Mouse (Mus musculus): ENCODE data around the gene Zfp644. TPM values are rescaled to one million over a fixed set of nuclear protein-coding genes. Genes with fewer than 3 reads are reported as not detected.

The Zfp644 gene
- polyA plus RNA-seq, 1 experiment, result 49.9 TPM

DNA sequence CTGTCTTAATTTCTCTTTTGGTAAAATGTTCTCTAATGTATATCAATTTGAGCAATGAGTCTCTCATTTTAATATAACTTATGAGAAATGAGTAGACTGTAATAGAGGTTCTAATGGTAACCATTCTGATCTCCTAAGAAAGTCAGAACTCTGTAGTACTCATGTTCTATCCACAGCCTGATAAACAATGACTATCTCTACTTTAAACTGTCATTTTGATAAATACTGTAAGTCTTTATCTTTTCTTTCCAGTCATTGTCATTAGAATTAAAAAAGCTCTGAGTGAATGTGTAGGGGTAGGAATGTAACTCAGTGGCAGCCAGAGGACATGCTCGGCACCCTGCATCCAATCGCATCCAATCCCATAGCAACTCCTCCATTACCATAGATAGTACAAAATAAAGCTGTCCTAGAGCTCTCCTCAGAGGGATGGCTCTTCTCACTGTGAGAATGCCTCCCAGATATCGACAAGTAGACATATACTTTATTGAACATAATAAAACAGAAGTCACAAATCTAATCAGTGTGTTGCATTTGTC is 44.2 kb downstream of the Zfp644 start:
- DNase-seq (ENCODE audit: low read depth), result no peak
- no peak for TF ChIP-seq CTCF (IDR thresholded peaks at IDR 0.05; ENCODE audit: borderline replicate concordance, extremely low read depth, insufficient read depth, insufficient read length)
- no peak for TF ChIP-seq POLR2A (IDR thresholded peaks at IDR 0.05; ENCODE audit: borderline replicate concordance, extremely low read depth, insufficient read depth, insufficient read length, poor library complexity, severe bottlenecking)

DNA sequence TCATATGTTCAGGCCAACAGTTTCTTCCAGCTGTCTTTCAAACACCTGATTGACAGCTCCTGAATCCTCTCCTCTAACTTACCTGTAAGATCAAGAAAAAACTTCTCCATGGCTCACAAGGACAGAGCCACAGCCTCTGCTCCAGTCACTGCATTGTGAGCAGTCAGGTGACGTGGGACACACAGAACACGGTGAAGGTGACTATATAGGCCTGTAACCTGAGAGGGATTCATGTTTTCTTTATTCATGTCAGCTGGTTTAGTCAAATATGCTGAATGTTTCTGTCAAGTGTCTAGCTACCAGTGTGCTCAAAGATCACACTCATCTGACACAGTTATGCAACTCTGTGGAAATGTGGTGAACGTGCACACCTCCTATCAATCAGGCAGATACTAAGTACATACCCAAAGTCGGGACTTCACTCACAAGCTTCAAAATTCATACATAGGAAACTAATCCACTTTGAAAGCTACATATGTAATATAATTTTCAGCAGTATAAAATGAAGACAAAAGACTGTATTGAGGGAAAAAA is 44.8 kb downstream of the Zfp644 start:
- TF ChIP-seq CTCF (IDR thresholded peaks at IDR 0.05; ENCODE audit: borderline replicate concordance, extremely low read depth, insufficient read depth, insufficient read length), result no peak
- no peak for TF ChIP-seq POLR2A (IDR thresholded peaks at IDR 0.05; ENCODE audit: borderline replicate concordance, extremely low read depth, insufficient read depth, insufficient read length, poor library complexity, severe bottlenecking)
- DNase-seq (ENCODE audit: low read depth), result no peak

DNA sequence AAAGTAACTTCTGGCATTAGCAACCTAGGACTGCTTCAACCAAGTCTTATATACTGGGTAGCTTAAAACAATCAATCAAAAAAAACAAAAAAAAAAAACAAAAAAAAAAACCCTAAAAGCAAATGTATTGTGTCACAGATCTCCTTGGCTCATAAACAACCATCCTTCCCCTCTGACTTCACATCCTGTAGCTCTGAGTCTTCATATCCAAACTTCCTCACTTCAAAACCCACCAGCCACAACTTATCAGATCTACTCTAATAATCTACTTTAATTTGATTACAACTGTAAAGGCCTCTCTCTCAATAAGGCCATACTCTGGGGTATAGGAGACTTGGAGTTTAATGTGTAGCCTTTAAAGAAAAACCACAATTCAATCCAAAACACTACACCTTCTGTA is 47.1 kb downstream of the Zfp644 start:
- no peak for DNase-seq (ENCODE audit: low read depth)
- TF ChIP-seq CTCF (IDR thresholded peaks at IDR 0.05; ENCODE audit: borderline replicate concordance, extremely low read depth, insufficient read depth, insufficient read length), result no peak
- no peak for TF ChIP-seq POLR2A (IDR thresholded peaks at IDR 0.05; ENCODE audit: borderline replicate concordance, extremely low read depth, insufficient read depth, insufficient read length, poor library complexity, severe bottlenecking)

DNA sequence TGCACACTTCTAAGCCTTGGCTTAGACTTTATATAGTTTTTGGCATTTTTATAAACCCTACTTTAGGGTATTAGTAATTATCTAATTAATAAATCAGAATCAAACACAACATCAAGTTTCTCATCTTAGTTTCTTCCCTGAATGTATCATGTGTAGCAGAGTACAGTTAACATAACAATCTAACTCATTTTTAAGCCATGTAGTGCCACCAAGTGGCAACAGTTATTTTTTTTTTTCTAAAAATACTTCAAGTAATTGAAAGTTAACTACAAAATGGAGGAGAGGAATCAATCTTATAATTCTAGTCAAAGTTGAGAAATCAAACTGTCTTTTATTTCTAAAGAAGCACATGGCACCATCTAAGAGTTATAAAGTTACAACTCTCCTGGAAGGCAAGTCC is 47.6 kb downstream of the Zfp644 start:
- TF ChIP-seq CTCF (IDR thresholded peaks at IDR 0.05; ENCODE audit: borderline replicate concordance, extremely low read depth, insufficient read depth, insufficient read length) (no peak), POLR2A (IDR thresholded peaks at IDR 0.05; ENCODE audit: borderline replicate concordance, extremely low read depth, insufficient read depth, insufficient read length, poor library complexity, severe bottlenecking) (no peak)
- peak; percentile 52 for DNase-seq (ENCODE audit: low read depth)

DNA sequence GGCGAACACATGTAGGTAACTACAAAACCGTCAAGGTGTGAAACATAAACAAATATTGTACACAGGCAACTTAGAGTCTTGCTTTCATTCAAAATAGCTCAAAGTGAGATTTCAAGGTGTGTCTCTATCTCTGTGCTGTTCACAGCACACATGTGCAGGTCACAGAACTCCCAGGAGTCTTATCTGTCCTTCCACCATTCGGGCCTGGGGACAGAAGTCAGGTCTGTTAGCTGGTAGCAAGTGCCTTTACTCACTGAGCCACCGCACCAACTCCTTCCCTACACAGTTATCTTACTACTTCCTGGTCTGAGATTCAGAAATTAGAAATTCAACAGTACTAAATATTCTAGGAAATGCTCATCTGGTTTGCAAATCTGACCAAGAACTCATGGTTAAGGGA is 53.7 kb downstream of the Zfp644 start:
- no peak for TF ChIP-seq CTCF (IDR thresholded peaks at IDR 0.05; ENCODE audit: borderline replicate concordance, extremely low read depth, insufficient read depth, insufficient read length)
- no peak for TF ChIP-seq POLR2A (IDR thresholded peaks at IDR 0.05; ENCODE audit: borderline replicate concordance, extremely low read depth, insufficient read depth, insufficient read length, poor library complexity, severe bottlenecking)
- no peak for DNase-seq (ENCODE audit: low read depth)

DNA sequence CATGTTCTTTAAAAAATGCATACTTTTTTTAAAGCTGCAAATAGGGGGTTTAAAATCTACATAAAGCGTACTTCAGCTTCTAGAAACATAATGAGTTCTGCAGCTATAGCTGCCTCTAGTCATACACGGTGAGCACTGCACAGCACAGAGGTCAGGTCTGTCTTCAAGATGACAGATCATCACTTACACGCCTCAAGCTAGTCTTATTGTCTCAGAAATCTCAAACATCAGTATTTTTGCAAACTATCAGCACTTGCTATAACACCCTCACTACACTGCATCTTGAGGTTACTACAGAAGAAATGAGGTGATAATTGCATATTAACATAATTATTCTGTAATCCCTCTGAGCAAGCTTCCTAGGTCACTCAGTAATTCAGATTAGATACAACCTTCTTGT is 55.2 kb downstream of the Zfp644 start:
- no peak for TF ChIP-seq POLR2A (IDR thresholded peaks at IDR 0.05; ENCODE audit: borderline replicate concordance, extremely low read depth, insufficient read depth, insufficient read length, poor library complexity, severe bottlenecking)
- TF ChIP-seq CTCF (IDR thresholded peaks at IDR 0.05; ENCODE audit: borderline replicate concordance, extremely low read depth, insufficient read depth, insufficient read length), result no peak
- DNase-seq (ENCODE audit: low read depth), result peak; percentile 71

DNA sequence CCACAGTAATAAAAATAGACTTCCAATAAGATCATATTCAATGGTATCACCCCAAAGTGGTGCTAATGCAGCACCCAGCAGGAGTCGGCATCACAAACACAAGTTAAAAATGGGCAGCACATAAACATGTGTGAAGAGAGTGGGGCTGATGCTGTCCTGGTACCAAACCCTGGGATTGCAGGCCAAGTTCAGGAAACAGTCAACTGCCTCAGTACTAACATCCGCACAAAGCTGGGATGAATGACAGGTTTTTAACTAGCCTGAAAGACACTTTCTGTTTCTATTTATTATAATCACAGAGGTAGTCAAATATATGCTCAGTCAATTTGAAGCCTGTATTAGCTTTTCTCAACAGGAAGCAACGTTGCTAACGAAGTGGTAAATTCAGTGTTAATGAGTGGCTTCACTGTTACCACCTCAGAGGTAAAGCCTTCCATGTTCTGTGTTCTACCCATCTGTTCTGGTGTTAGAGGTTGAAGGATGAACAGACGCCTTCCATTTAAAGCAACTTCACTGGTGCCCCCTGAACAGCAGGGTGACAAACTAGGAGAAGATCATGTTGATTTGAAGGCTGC is 56.8 kb downstream of the Zfp644 start:
- peak; percentile 88 for DNase-seq (ENCODE audit: low read depth)
- TF ChIP-seq POLR2A (IDR thresholded peaks at IDR 0.05; ENCODE audit: borderline replicate concordance, extremely low read depth, insufficient read depth, insufficient read length, poor library complexity, severe bottlenecking) (no peak), CTCF (IDR thresholded peaks at IDR 0.05; ENCODE audit: borderline replicate concordance, extremely low read depth, insufficient read depth, insufficient read length) (no peak)

DNA sequence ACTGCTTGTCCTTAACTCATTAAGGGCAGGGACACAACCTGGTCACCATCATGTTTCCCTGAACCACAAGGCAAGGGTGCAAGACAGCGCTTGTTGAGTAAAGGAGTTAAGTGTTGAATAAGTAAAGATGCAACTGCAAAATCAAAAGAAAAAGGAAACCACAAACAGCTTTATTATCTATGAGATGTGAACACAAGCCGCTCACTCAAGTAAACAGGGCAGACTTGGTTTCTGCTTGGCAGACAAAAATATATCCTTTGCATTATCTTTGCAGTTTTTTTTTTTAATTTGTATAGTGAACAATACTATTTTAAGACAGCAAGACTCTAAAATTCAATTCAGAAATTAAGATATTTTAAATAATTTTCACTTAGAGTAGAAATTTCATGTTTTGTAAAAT is 57.5 kb downstream of the Zfp644 start:
- no peak for DNase-seq (ENCODE audit: low read depth)
- TF ChIP-seq POLR2A (IDR thresholded peaks at IDR 0.05; ENCODE audit: borderline replicate concordance, extremely low read depth, insufficient read depth, insufficient read length, poor library complexity, severe bottlenecking), result no peak
- TF ChIP-seq CTCF (IDR thresholded peaks at IDR 0.05; ENCODE audit: borderline replicate concordance, extremely low read depth, insufficient read depth, insufficient read length), result no peak

DNA sequence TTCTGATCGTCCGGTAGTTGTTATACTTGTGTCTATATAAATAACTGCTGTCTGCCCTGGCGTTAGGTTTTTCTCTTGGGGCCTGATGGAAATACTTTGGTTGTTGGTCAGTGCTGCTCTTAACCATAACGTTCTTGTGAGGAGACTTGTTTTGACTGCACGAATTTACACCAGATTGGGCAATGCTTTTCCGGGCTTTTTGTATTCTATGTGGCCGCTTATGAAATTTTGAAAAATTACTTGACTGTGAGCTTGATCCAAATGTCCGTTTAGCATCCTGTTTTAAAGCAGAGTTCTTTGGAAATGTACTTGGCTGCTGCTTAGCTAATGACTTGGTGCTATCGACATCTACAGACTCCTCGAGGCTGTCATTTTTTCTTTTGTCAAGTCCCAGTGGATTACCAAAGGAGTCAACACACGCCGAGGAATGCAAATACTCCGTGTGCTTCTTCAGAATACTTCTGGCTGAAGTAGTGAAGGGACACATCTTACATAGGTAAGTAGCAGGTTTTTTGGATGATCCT is 60.6 kb downstream of the Zfp644 start:
- TF ChIP-seq CTCF (IDR thresholded peaks at IDR 0.05; ENCODE audit: borderline replicate concordance, extremely low read depth, insufficient read depth, insufficient read length), result no peak
- no peak for TF ChIP-seq POLR2A (IDR thresholded peaks at IDR 0.05; ENCODE audit: borderline replicate concordance, extremely low read depth, insufficient read depth, insufficient read length, poor library complexity, severe bottlenecking)
- DNase-seq (ENCODE audit: low read depth), result no peak

DNA sequence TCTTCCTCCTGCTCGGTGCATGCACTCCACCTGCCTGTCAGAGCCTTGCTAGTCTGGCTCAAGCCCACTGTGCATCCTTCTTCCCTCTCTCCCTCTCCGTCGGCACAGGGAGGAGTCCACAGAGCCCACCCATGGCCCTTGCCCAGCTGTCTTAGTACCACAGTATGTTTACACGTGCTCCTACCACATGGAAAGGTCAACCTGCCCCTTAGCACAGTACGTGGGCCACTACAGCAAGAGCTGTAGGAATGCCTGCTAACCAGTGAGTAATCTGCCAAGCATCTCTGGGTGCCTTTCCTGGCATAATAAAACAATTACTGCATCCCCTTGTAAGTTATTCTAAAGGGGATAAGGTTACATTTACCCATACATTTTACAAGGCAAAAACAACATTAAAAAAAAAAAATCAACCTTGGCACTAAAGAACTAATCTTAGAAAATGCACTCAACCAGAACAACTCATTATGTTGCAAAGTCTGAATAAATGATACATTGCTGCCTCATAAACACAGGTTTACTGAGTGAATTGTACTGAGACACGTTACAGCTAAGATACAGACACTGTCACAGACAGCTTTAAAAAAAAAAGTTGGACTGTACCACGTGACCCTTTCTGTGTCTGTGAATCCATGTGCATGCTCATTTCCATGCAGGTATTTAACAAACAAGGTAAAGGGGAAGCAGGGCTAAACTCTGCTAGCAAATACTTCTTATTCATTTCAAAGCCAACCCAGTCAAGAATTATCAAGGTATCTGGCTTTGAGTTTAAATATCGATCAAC is 68.5 kb downstream of the Zfp644 start:
- TF ChIP-seq CTCF (IDR thresholded peaks at IDR 0.05; ENCODE audit: borderline replicate concordance, extremely low read depth, insufficient read depth, insufficient read length) (no peak), POLR2A (IDR thresholded peaks at IDR 0.05; ENCODE audit: borderline replicate concordance, extremely low read depth, insufficient read depth, insufficient read length, poor library complexity, severe bottlenecking) (no peak)

DNA sequence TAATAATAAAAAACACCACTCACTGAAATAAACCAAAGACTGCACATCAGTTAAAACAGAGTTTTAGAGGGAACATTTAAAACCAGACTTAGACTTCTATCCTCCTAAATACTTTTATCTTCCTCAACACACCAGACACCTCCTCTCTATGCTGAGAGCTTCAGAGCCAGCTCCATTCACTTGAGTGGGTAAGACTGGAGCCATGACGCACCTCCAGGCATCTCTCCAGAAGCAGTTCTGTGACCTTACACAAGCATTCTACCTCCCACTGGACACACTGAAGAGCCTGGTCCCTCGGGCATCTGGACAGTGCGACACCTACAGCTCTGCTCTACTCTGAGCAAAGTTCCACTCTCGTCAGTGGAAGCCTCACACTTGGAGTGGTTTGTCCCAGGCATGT is 73.8 kb downstream of the Zfp644 start:
- DNase-seq (ENCODE audit: low read depth), result no peak
- TF ChIP-seq POLR2A (IDR thresholded peaks at IDR 0.05; ENCODE audit: borderline replicate concordance, extremely low read depth, insufficient read depth, insufficient read length, poor library complexity, severe bottlenecking) (no peak), CTCF (IDR thresholded peaks at IDR 0.05; ENCODE audit: borderline replicate concordance, extremely low read depth, insufficient read depth, insufficient read length) (no peak)

More for the DNA sequence above, 68.5 kb downstream of the Zfp644 start:
- no peak for DNase-seq (ENCODE audit: low read depth)

Measured in brain, embryonic 14.5 days (tissue).